Mouse (Mus musculus) midbrain, embryonic 11.5 days (tissue): ENCODE data around the gene Drap1. TPM values are rescaled to one million over a fixed set of nuclear protein-coding genes. Genes with fewer than 3 reads are reported as not detected.

ENCODE experiments used
- ATAC-seq: fragments of 200-750 bp; cut with Nextera tagmentation; 2 replicates; pipeline ENCODE4 v1.8.0; 2017; ENCODE audit warnings: moderate TSS enrichment, moderate library complexity; ENCODE audit not compliant: low FRiP score
- DNase-seq: peaks from one replicate; pipeline ENCODE4 v3.0.0; 2015; ENCODE audit warnings: low spot score; ENCODE audit errors: missing footprints
- H3K27ac ChIP-seq: fragments of 300-500 bp; sonication (generic); 2 replicates; pipeline ENCODE4 v1.5.1; 2014; ENCODE audit warnings: low read depth, low read length
- H3K27me3 ChIP-seq: fragments of 300-500 bp; sonication (generic); 2 replicates; pipeline ENCODE4 v1.6.1; 2014; ENCODE audit warnings: mild to moderate bottlenecking, low read length, moderate library complexity, mixed read lengths; ENCODE audit not compliant: control insufficient read depth, insufficient read depth
- H3K36me3 ChIP-seq: fragments of 300-500 bp; sonication (generic); 2 replicates; pipeline ENCODE4 v1.6.1; 2014; ENCODE audit warnings: mild to moderate bottlenecking, low read length, moderate library complexity, mixed read lengths; ENCODE audit not compliant: control insufficient read depth, insufficient read depth
- H3K4me1 ChIP-seq: fragments of 300-500 bp; sonication (generic); 2 replicates; pipeline ENCODE4 v1.6.1; 2014; ENCODE audit warnings: low read length; ENCODE audit not compliant: control insufficient read depth, insufficient read depth
- H3K4me2 ChIP-seq: fragments of 300-500 bp; sonication (generic); 2 replicates; pipeline ENCODE4 v1.6.1; 2014; ENCODE audit warnings: mild to moderate bottlenecking, moderate library complexity
- H3K4me3 ChIP-seq: fragments of 300-500 bp; sonication (generic); 2 replicates; pipeline ENCODE4 v1.5.1; 2014; ENCODE audit warnings: low read depth, low read length
- H3K9ac ChIP-seq: fragments of 300-500 bp; sonication (generic); 2 replicates; pipeline ENCODE4 v1.6.1; 2014; ENCODE audit warnings: low read length
- H3K9me3 ChIP-seq: fragments of 300-500 bp; sonication (generic); 2 replicates; pipeline ENCODE4 v1.6.1; 2016; ENCODE audit warnings: low read length; ENCODE audit not compliant: control insufficient read depth
- WGBS: fragments of 180-500 bp; shearing (Covaris S2); extraction: QIAGEN DNeasy Blood & Tissue Kit; methylation state at CpG from one replicate; pipeline ENCODE4 v1.1.7; 2014; 5-methylcytosine and 5-hydroxymethylcytosine counted together
- polyA plus RNA-seq: library from polyadenylated mRNA; unstranded; fragments of >200 nt; fragmentation: Nextera tagmentation; extraction: Ambion mirVana; gene quantifications from 2 replicates; pipeline ENCODE4 v1.2.1, GENCODE M21; 2014

The Drap1 gene
- polyA plus RNA-seq, 1 experiment from 2014 or later, result 204 TPM

DNA sequence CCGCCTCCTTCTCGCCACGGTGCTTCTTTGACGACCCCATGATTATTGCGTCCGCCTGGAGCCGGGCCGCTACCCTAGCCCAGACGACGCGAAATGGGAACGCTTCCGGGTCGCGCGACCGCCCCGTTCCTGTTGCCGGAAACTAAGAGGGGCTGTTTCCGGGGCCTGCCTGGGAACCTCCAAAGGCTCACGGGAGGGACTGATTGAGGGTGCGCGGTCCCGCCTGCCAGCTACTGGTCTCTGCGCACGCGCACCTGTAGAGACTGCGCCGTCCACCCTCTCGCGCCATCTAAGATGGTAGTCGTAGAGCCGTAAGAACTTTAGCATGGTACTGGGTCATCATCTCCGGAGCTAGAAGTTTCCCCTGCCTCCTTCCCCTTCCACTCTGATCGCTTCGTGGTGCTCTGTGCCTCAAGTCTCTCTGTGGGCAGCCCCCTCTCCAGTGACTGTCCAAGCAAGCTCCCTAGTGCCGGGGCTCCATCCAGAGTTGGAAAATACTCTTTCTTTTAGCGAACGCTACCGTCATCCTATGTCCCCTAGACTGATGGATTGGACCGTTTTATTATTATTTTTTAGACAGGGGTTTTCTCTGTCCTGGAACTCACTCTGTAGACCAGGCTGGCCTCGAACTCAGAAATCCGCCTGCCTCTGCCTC, 36.1 kb downstream of the Drap1 start, which contains the start of gene Sart1:
Sart1 (minus strand) TSS at position 116 of the 655 bp plus-strand sequence.
- Histone ChIP-seq H3K27me3 (no peaks in the 10 kb centered on the region), H3K9ac (peak within 1 kb of the TSS; percentile 87), H3K4me1 (peaks cover 24% of the 10 kb centered on the region), H3K4me2 (peak within 1 kb of the TSS; percentile 97), H3K27ac (peak within 1 kb of the TSS; percentile 57), H3K9me3 (no peaks in the 10 kb centered on the region), H3K36me3 (peaks cover 13% of the 10 kb centered on the region), H3K4me3 (peak within 1 kb of the TSS; percentile 100)
- DNase-seq (peak; percentile 99), ATAC-seq (peak; percentile 95)
- 2% methylated on average over 43 of the region's 43 CpGs for WGBS

DNA sequence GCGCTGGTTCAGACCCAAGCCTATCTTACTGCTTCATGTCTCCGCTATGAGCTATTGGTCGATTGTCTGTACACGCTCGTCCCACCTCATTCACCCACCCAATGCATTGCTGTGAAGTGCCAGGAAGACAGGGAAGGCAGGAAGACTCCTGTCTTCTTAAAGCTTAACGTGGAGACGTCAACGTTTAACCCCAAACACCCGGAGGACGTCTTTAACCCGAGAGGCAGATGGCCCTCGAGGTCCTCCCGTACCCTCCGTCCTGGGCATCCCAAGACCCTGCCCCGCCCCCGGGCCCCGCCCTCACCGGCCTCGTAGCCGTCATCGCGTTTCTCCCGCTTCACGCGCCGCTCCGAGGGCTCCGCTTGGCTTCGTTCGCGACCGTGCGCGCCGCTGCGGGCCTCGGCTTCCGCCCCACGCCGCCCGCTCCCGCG, 36.8 kb downstream of the Drap1 start:
- peaks cover 24% of the 10 kb centered on the region for H3K4me1 ChIP-seq
- H3K27ac ChIP-seq, result peak overlapping the region; percentile 57
- DNase-seq (peak; percentile 89), ATAC-seq (peak; percentile 60)
- H3K27me3 ChIP-seq, result no peaks in the 10 kb centered on the region
- peak overlapping the region; percentile 97 for H3K4me2 ChIP-seq
- WGBS, result under 1% methylated on average over 43 of the region's 43 CpGs
- peak overlapping the region; percentile 87 for H3K9ac ChIP-seq
- H3K36me3 ChIP-seq, result peaks cover 19% of the 10 kb centered on the region
- H3K9me3 ChIP-seq, result no peaks in the 10 kb centered on the region
- H3K4me3 ChIP-seq, result peak overlapping the region; percentile 100

DNA sequence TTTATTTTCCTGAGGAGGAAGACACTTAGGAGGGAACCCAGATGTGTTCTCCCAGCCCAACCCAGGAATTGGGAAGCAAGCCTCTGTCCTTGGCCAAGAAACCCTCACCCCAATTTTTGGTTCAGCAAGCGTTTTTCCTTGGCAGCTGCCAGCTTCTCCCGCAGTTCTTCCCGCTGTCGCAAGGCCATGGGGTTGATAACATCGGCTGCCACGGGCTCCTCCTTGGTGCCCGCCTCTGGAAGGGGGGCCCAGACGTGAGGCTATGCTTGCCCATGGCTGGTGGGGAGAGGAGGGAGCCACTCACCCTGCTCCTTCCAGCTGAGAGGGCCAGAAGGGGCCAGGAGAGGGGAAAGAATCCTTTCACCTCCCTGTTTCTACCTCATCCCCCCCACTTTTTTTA, 40.1 kb downstream of the Drap1 start:
- Histone ChIP-seq H3K36me3 (peaks cover 45% of the 10 kb centered on the region), H3K4me3 (no peak overlapping the region), H3K4me2 (no peak overlapping the region), H3K27ac (no peak overlapping the region), H3K4me1 (peaks cover 18% of the 10 kb centered on the region), H3K9me3 (no peaks in the 10 kb centered on the region), H3K9ac (no peak overlapping the region), H3K27me3 (no peaks in the 10 kb centered on the region)
- WGBS, result 95% methylated on average over 8 of the region's 8 CpGs
- no peak for ATAC-seq
- DNase-seq, result no peak

DNA sequence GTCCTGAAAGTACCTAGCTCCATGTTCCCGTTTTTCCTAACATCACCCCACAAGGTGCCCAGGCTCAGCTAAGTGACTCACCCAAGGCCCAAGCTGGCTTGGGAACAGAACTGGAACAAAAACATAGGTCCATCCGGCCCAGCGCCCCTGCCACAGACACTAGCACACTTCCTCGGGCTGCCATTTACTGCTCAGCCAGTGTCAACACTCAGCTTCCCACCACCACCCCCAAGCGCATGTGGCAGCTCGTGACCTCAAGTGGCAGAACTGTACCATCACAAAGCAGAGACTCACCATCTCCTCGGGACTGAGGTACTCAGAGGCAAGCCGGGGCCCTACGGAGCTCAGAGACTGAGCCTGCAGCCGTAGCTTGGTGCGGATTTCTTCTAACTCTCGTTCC, 41.5 kb downstream of the Drap1 start:
- no peak for ATAC-seq

DNA sequence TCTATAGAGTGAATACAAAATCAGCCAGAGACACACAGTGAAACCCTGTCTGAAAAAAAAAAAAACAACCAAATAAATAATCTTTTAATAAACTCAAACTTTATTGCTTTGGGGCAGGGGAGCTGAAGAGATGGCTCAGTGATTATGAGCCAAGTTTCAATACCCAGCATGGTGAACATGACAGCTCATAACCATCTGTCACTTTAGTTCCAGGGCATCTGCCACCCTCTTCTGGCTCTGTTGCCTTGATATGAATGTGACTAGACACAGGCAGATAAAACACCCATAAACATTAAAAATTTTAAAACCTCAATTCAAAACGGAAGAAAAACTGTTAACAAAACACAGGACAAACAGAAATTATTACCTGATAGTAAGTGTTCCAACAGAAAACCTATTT, 47.3 kb downstream of the Drap1 start:
- no peak for ATAC-seq
- 88% methylated on average over 1 of the region's 1 CpGs for WGBS
- Histone ChIP-seq H3K9me3 (no peaks in the 10 kb centered on the region), H3K9ac (no peak overlapping the region), H3K4me3 (no peak overlapping the region), H3K4me1 (no peaks in the 10 kb centered on the region), H3K27me3 (no peaks in the 10 kb centered on the region), H3K36me3 (peaks cover 41% of the 10 kb centered on the region), H3K4me2 (no peak overlapping the region), H3K27ac (no peak overlapping the region)
- no peak for DNase-seq

More for the DNA sequence above, 41.5 kb downstream of the Drap1 start:
- no peak for DNase-seq
- Histone ChIP-seq H3K4me1 (peaks cover 13% of the 10 kb centered on the region), H3K9ac (no peak overlapping the region), H3K9me3 (no peaks in the 10 kb centered on the region), H3K27ac (no peak overlapping the region), H3K36me3 (peaks cover 55% of the 10 kb centered on the region), H3K4me2 (no peak overlapping the region), H3K4me3 (no peak overlapping the region), H3K27me3 (no peaks in the 10 kb centered on the region)
- WGBS, result 94% methylated on average over 12 of the region's 12 CpGs

DNA sequence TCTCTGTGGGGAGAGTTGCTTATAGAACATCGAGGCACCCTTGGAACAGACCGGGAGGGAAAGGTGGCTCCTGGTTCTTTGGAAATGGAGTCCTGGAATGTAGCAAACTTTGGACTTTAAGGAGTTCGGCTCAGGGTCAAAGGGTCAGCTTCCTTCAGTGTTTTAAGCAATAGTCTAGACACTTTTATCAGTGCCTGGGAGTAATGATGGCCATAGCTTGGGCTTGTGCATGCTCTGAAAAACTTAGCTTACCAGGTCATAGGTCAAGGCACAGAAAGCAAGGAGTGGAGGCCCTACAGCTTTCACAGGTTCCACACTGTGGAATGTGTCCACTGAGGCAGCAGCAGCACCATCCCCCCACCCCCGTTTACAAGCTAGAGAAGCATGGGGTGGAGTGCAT, 50.0 kb downstream of the Drap1 start:
- no peak for ATAC-seq
- H3K27me3 ChIP-seq, result no peaks in the 10 kb centered on the region
- no peak overlapping the region for H3K27ac ChIP-seq
- no peak overlapping the region for H3K4me2 ChIP-seq
- no peak overlapping the region for H3K4me3 ChIP-seq
- no peak for DNase-seq
- no peak overlapping the region for H3K9ac ChIP-seq
- H3K4me1 ChIP-seq, result no peaks in the 10 kb centered on the region
- peaks cover 34% of the 10 kb centered on the region for H3K36me3 ChIP-seq
- H3K9me3 ChIP-seq, result no peaks in the 10 kb centered on the region
- 84% methylated on average over 4 of the region's 4 CpGs for WGBS

DNA sequence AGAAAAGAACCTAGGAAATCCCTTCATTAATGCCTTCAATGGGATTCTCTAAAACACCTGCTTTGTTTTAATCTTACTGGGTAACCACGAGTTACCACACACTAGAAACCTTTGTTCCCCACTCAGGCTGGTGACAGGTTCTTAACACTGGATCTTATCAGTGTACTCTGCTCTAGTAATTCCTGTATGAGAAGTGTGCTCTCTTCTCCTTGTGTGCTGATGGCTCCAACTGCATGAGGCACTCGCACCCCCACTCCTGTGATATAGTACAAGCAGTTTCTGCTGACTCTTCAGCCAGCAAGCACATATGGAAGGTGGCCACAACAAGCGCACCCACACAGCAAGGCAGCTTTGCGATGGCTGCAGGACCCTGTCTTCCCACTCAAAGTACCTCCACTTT, 50.6 kb downstream of the Drap1 start:
- Histone ChIP-seq H3K27me3 (no peaks in the 10 kb centered on the region), H3K4me2 (no peak overlapping the region), H3K9ac (no peak overlapping the region), H3K4me1 (no peaks in the 10 kb centered on the region), H3K27ac (no peak overlapping the region), H3K36me3 (peaks cover 28% of the 10 kb centered on the region), H3K9me3 (no peaks in the 10 kb centered on the region), H3K4me3 (no peak overlapping the region)
- WGBS, result 84% methylated on average over 4 of the region's 4 CpGs
- DNase-seq (no peak), ATAC-seq (no peak)

Other genes with a start within 250 kb of the Drap1 start
- gene Pacs1, start 151.9 kb downstream of the Drap1 start, polyA plus RNA-seq, result 24.8 and 26.1 TPM in 2 replicates
- 377 and 399 TPM in 2 replicates for gene Sf3b2, start 129.5 kb downstream of the Drap1 start, polyA plus RNA-seq
- 15.6 TPM in 2 replicates for gene Gal3st3, start 126.6 kb downstream of the Drap1 start, polyA plus RNA-seq
- gene Catsper1, start 89.2 kb downstream of the Drap1 start, polyA plus RNA-seq, result not detected in 2 replicates
- 1.0 and 2.1 TPM in 2 replicates for gene Cst6, start 75.4 kb downstream of the Drap1 start, polyA plus RNA-seq
- gene Eif1ad, start 58.2 kb downstream of the Drap1 start, polyA plus RNA-seq, result 68.1 and 73.9 TPM in 2 replicates
- gene Banf1, start 57.8 kb downstream of the Drap1 start, polyA plus RNA-seq, result 477 and 512 TPM in 2 replicates
- 74.0 and 81.0 TPM in 2 replicates for gene Sart1, start 36.3 kb downstream of the Drap1 start, polyA plus RNA-seq
- gene Tsga10ip, start 22.5 kb downstream of the Drap1 start, polyA plus RNA-seq, result not detected in 2 replicates
- gene AI837181, start 165 bp upstream of the Drap1 start, polyA plus RNA-seq, result 31.6 and 33.1 TPM in 2 replicates
- gene Fosl1, start 22.6 kb upstream of the Drap1 start, polyA plus RNA-seq, result not detected in 2 replicates
- 6.9 and 7.8 TPM in 2 replicates for gene Ccdc85b, start 32.9 kb upstream of the Drap1 start, polyA plus RNA-seq
- 98.3 and 103 TPM in 2 replicates for gene Fibp, start 35.6 kb upstream of the Drap1 start, polyA plus RNA-seq
- gene Ctsw, start 43.5 kb upstream of the Drap1 start, polyA plus RNA-seq, result 2.4 and 3.0 TPM in 2 replicates
- 52.7 and 54.7 TPM in 2 replicates for gene Efemp2, start 49.0 kb upstream of the Drap1 start, polyA plus RNA-seq
- 38.4 TPM in 2 replicates for gene Mus81, start 63.4 kb upstream of the Drap1 start, polyA plus RNA-seq
- 3,750 and 3,786 TPM in 2 replicates for gene Cfl1, start 65.5 kb upstream of the Drap1 start, polyA plus RNA-seq
- gene 1700020D05Rik, start 78.8 kb upstream of the Drap1 start, polyA plus RNA-seq, result not detected in 2 replicates
- gene Snx32, start 85.6 kb upstream of the Drap1 start, polyA plus RNA-seq, result 17.9 and 20.3 TPM in 2 replicates
- 0.18 TPM in 1 of 2 replicates, not detected in the other for gene Ovol1, start 135.7 kb upstream of the Drap1 start, polyA plus RNA-seq
- gene Ap5b1, start 143.0 kb upstream of the Drap1 start, polyA plus RNA-seq, result 1.0 and 1.5 TPM in 2 replicates
- 157 and 173 TPM in 2 replicates for gene Rnaseh2c, start 176.9 kb upstream of the Drap1 start, polyA plus RNA-seq
- gene Kat5, start 185.3 kb upstream of the Drap1 start, polyA plus RNA-seq, result 36.9 and 40.0 TPM in 2 replicates
- gene Rela, start 212.5 kb upstream of the Drap1 start, polyA plus RNA-seq, result 24.6 and 29.9 TPM in 2 replicates
- gene Sipa1, start 238.7 kb upstream of the Drap1 start, polyA plus RNA-seq, result 8.8 and 10.9 TPM in 2 replicates